Mouse (Mus musculus) embryonic facial prominence, embryonic 14.5 days (tissue): ENCODE results near the gene Aurka. TPM values are rescaled to one million over a fixed set of nuclear protein-coding genes. Genes with fewer than 3 reads are reported as not detected.
A peak's percentile ranks its signal among the peaks of the same experiment; 100 is the strongest.

ENCODE experiments used
- ATAC-seq: fragments of 200-750 bp; cut with Nextera tagmentation; 2 replicates; pipeline ENCODE4 v1.8.0; 2017; ENCODE audit warnings: low read depth, moderate number of reproducible peaks, moderate TSS enrichment
- DNase-seq: peaks from one replicate; pipeline ENCODE4 v3.0.0-alpha.2; 2015; ENCODE audit warnings: low spot score
- H3K27ac ChIP-seq: fragments of 300-500 bp; sonication (generic); replicated peaks from 2 replicates; pipeline ENCODE4 v1.5.1; 2014; ENCODE audit warnings: low read depth, mild to moderate bottlenecking, low read length, moderate library complexity
- H3K27me3 ChIP-seq: fragments of 300-500 bp; sonication (generic); replicated peaks from 2 replicates; pipeline ENCODE4 v1.6.1; 2014; ENCODE audit warnings: low read length; ENCODE audit not compliant: control insufficient read depth, insufficient read depth
- H3K36me3 ChIP-seq: fragments of 300-500 bp; sonication (generic); 2 replicates; pipeline ENCODE4 v1.6.1; 2014; ENCODE audit warnings: low read length, mixed read lengths; ENCODE audit not compliant: control insufficient read depth, insufficient read depth
- H3K4me1 ChIP-seq: fragments of 300-500 bp; sonication (generic); 2 replicates; pipeline ENCODE4 v1.6.1; 2014; ENCODE audit warnings: antibody characterized with exemption, low read length; ENCODE audit not compliant: control insufficient read depth, insufficient read depth
- H3K4me2 ChIP-seq: fragments of 300-500 bp; sonication (generic); 2 replicates; pipeline ENCODE4 v1.6.1; 2014; ENCODE audit warnings: low read depth, mild to moderate bottlenecking, low read length, moderate library complexity, mixed read lengths
- H3K4me3 ChIP-seq: fragments of 300-500 bp; sonication (generic); 2 replicates; pipeline ENCODE4 v1.5.1; 2014; ENCODE audit warnings: low read depth, mild to moderate bottlenecking, low read length
- H3K9ac ChIP-seq: fragments of 300-500 bp; sonication (generic); 2 replicates; pipeline ENCODE4 v1.6.1; 2014; ENCODE audit warnings: low read depth, mild to moderate bottlenecking, low read length, moderate library complexity, mixed read lengths
- H3K9me3 ChIP-seq: fragments of 300-500 bp; sonication (generic); 2 replicates; pipeline ENCODE4 v1.6.1; 2016; ENCODE audit warnings: low read length; ENCODE audit not compliant: control insufficient read depth
- WGBS: fragments of 180-500 bp; shearing (Covaris S2); extraction: QIAGEN DNeasy Blood & Tissue Kit; methylation state at CpG from one replicate; pipeline ENCODE4 v1.1.7; 2014; 5-methylcytosine and 5-hydroxymethylcytosine counted together
- polyA plus RNA-seq: library from polyadenylated mRNA; unstranded; fragments of >200 nt; fragmentation: Nextera tagmentation; extraction: Ambion mirVana; gene quantifications from 2 replicates; pipeline ENCODE4 v1.2.1, GENCODE M21; 2014

Aurka gene
- polyA plus RNA-seq, result 79.2 and 96.2 TPM in 2 replicates

DNA sequence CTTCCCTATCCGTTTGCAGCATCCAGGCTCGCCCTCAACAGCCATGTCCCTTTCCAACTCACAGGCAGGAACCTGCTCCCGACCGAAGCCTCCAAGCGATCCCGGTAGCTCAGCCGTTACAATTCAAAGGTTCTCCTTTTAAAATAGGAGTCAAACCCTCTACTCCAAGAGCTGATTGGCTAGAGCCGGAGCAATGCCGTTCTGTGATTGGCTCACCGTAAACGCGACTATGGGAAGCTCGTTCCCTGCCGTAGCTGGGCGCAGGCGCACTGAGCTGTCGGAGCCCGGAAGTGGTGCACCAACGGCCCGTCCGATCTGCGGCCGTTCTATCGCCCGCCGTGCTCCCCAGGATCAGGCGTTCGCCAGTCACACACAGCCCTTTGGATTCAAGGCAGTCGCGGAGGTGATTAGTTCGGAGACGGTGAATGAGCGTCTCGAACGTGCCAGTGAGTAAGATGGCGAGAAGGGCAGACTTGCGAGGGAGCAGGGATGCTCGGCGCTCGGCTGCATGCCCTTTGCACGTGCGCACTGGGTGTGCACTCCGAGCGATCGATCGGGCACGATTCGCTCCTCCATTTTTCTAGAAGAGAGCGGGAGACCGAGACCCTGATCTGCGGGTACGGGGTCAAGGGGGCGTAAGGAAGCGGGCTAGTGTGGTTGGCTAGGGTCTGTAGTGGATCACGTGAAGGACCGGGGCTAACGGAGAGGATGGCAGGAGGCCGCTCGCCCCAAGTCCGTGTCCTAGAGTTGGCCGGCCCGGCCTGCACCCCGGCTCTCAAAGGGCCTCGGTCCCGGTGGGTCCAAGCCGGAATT, at the start of gene Aurka, which contains the start of gene Cstf1:
Aurka (minus strand) TSS at position 125 of the 813 bp plus-strand sequence.
Cstf1 (plus strand) TSS at position 271 of the 813 bp plus-strand sequence.
- peak within 1 kb of the TSS; percentile 80 for H3K27ac ChIP-seq
- under 1% methylated on average over 55 of the region's 66 CpGs for WGBS
- H3K36me3 ChIP-seq, result peaks cover 39% of the 10 kb centered on the region
- no peaks in the 10 kb centered on the region for H3K27me3 ChIP-seq
- H3K4me1 ChIP-seq, result peaks cover 18% of the 10 kb centered on the region
- H3K4me3 ChIP-seq, result peak within 1 kb of the TSS; percentile 95
- peak within 1 kb of the TSS; percentile 92 for H3K9ac ChIP-seq
- H3K4me2 ChIP-seq, result peak within 1 kb of the TSS; percentile 78
- DNase-seq, result peak; percentile 98
- ATAC-seq, result peak; percentile 98
- no peaks in the 10 kb centered on the region for H3K9me3 ChIP-seq

DNA sequence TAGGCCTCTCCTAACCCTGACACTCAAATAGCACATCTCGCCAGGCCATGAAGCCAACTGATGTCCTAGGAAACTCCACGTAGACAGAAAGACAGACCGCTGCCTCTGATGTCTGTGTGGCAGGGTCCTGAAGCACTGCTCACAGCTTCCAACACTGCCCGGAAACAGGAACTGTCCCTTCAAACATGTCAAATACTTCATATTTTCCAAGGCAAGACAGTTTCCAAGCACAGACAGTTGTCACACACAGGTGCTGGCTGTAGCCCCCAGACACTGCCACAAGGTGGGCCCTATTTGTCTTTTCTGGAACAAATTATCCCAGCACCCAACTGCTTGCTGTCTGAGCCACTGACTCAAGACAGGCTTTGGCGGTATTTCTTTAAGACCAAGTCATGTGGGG, 47.9 kb upstream of the Aurka start:
- no peaks in the 10 kb centered on the region for H3K4me1 ChIP-seq
- H3K9me3 ChIP-seq, result no peaks in the 10 kb centered on the region
- no peak overlapping the region for H3K9ac ChIP-seq
- H3K27ac ChIP-seq, result no peak overlapping the region
- ATAC-seq, result no peak
- H3K36me3 ChIP-seq, result no peaks in the 10 kb centered on the region
- WGBS, result 84% methylated on average over 5 of the region's 5 CpGs
- no peak for DNase-seq
- H3K4me2 ChIP-seq, result no peak overlapping the region
- no peak overlapping the region for H3K4me3 ChIP-seq
- H3K27me3 ChIP-seq, result no peaks in the 10 kb centered on the region

GRCm38 (mm10) chr2:172416876-172417275, 46.5 kb upstream of the Aurka start:
- H3K27me3 ChIP-seq, result no peaks in the 10 kb centered on the region
- H3K4me1 ChIP-seq, result no peaks in the 10 kb centered on the region
- no peaks in the 10 kb centered on the region for H3K36me3 ChIP-seq
- WGBS, result 79% methylated on average over 5 of the region's 5 CpGs
- H3K9ac ChIP-seq, result no peak overlapping the region
- no peak overlapping the region for H3K27ac ChIP-seq
- no peak for ATAC-seq
- H3K9me3 ChIP-seq, result no peaks in the 10 kb centered on the region
- no peak for DNase-seq
- no peak overlapping the region for H3K4me3 ChIP-seq
- no peak overlapping the region for H3K4me2 ChIP-seq

- Histone ChIP-seq H3K4me3 (no peak overlapping the region), H3K9ac (no peak overlapping the region), H3K9me3 (no peaks in the 10 kb centered on the region), H3K27ac (no peak overlapping the region), H3K4me1 (no peaks in the 10 kb centered on the region), H3K36me3 (no peaks in the 10 kb centered on the region), H3K4me2 (no peak overlapping the region), H3K27me3 (no peaks in the 10 kb centered on the region)
- DNase-seq (no peak), ATAC-seq (no peak)
- 56% methylated on average over 12 of the region's 12 CpGs for WGBS
Observed at GRCm38 (mm10) chr2:172416218-172416617, 45.9 kb upstream of the Aurka start.

DNA sequence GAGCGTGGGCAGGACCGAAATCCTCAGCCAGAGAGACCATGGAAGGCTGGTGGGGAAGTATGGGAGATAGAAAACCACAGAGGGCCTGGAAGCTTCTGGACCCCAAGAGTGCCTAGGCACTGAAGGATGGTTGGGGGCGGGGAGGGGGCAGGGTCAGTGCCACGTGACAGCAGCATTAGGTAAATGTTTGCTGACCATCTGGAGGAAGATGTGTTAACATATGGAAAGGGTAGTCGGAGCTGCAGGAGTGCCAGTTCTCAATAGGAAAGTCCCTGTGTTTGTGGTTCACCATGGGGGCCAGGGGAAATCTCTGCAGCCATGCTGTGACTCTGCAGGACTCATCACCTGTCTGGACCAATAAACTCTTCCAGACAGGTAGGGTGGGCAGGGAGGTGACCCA, 43.6 kb upstream of the Aurka start:
- H3K36me3 ChIP-seq, result no peaks in the 10 kb centered on the region
- H3K27ac ChIP-seq, result no peak overlapping the region
- no peak overlapping the region for H3K4me2 ChIP-seq
- no peak for DNase-seq
- ATAC-seq, result no peak
- H3K9ac ChIP-seq, result no peak overlapping the region
- H3K4me3 ChIP-seq, result no peak overlapping the region
- no peaks in the 10 kb centered on the region for H3K9me3 ChIP-seq
- 44% methylated on average over 5 of the region's 5 CpGs for WGBS
- no peaks in the 10 kb centered on the region for H3K27me3 ChIP-seq
- no peaks in the 10 kb centered on the region for H3K4me1 ChIP-seq

DNA sequence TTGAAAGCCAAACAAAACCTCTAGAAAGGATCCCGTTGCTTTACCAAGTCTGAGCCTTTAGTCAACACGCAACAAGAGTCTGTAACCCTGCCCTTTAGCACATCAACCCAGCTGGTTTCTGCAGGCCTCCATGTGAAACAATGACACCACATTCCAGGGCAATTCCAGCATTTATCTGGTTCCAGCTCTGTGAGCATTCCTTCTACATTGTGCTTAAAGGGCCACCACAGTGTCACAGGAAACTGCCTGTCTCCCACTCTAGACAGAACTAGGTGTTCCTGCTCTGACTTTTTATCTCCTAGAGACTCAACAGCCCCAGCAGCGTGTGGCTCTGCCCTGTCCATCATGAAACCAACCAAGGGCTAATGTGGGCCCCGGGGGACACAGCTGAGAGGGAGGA, 42.9 kb upstream of the Aurka start:
- H3K4me3 ChIP-seq, result no peak overlapping the region
- H3K27me3 ChIP-seq, result no peaks in the 10 kb centered on the region
- ATAC-seq, result peak; percentile 74
- no peak overlapping the region for H3K9ac ChIP-seq
- no peak overlapping the region for H3K4me2 ChIP-seq
- no peaks in the 10 kb centered on the region for H3K9me3 ChIP-seq
- H3K36me3 ChIP-seq, result no peaks in the 10 kb centered on the region
- DNase-seq, result peak; percentile 54
- no peak overlapping the region for H3K27ac ChIP-seq
- H3K4me1 ChIP-seq, result no peaks in the 10 kb centered on the region
- WGBS, result 11% methylated on average over 4 of the region's 4 CpGs

DNA sequence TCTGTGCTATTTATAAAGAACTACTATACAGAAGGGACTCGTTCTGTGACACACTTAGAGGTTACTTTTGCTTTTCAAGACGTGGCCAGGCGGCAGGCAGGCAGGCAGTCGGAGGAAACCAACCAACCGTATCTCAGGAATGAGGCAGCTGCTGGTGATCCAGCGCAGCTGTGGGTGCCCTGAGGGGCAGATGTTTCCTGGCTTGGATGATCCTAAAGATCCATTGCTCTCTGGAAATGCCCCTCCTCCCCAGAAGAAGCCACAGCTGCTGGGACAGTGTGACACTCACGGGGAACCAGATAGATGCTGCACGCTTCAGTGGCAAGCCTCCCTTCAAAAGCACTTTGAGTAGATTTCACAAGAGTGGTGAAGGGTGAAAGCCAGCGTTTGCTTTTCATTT, 42.1 kb upstream of the Aurka start:
- ATAC-seq (peak; percentile 75), DNase-seq (peak; percentile 86)
- H3K4me3 ChIP-seq, result no peak overlapping the region
- 2% methylated on average over 9 of the region's 9 CpGs for WGBS
- H3K9ac ChIP-seq, result no peak overlapping the region
- H3K27me3 ChIP-seq, result no peaks in the 10 kb centered on the region
- no peak overlapping the region for H3K27ac ChIP-seq
- no peak overlapping the region for H3K4me2 ChIP-seq
- no peaks in the 10 kb centered on the region for H3K9me3 ChIP-seq
- H3K36me3 ChIP-seq, result no peaks in the 10 kb centered on the region
- H3K4me1 ChIP-seq, result no peaks in the 10 kb centered on the region

GRCm38 (mm10) chr2:172411091-172411490, 40.8 kb upstream of the Aurka start:
- Histone ChIP-seq H3K9ac (no peak overlapping the region), H3K36me3 (no peaks in the 10 kb centered on the region), H3K4me1 (no peaks in the 10 kb centered on the region), H3K27me3 (no peaks in the 10 kb centered on the region), H3K4me2 (no peak overlapping the region), H3K27ac (no peak overlapping the region), H3K4me3 (no peak overlapping the region), H3K9me3 (no peaks in the 10 kb centered on the region)
- 76% methylated on average over 11 of the region's 11 CpGs for WGBS
- peak; percentile 53; the same call in 1 of the 2 replicates for ATAC-seq
- DNase-seq, result no peak

GRCm38 (mm10) chr2:172410686-172411085, 40.4 kb upstream of the Aurka start:
- WGBS, result 74% methylated on average over 2 of the region's 2 CpGs
- Histone ChIP-seq H3K36me3 (no peaks in the 10 kb centered on the region), H3K4me3 (no peak overlapping the region), H3K9ac (no peak overlapping the region), H3K9me3 (no peaks in the 10 kb centered on the region), H3K27me3 (no peaks in the 10 kb centered on the region), H3K4me2 (no peak overlapping the region), H3K27ac (no peak overlapping the region), H3K4me1 (no peaks in the 10 kb centered on the region)
- ATAC-seq (no peak), DNase-seq (no peak)
